Mouse (Mus musculus) forelimb bud, embryonic 11.5 days (tissue): Measurements from ENCODE around the gene Mgarp.
"Not testable (repeated sequence)": the region's sequence is repeated elsewhere in the genome, so short reads cannot be mapped to it uniquely, and the experiment has no call there.

Source experiments
- DNase-seq: peaks from one replicate; pipeline ENCODE4 v3.0.0-alpha.2; 2012; ENCODE audit warnings: low read depth, low spot score

Mgarp gene

GRCm38 (mm10) chr3:51396219-51397068, at the start of gene Mgarp:
Mgarp (minus strand) TSS chr3:51396738.
- DNase-seq: peak; percentile 69

DNA sequence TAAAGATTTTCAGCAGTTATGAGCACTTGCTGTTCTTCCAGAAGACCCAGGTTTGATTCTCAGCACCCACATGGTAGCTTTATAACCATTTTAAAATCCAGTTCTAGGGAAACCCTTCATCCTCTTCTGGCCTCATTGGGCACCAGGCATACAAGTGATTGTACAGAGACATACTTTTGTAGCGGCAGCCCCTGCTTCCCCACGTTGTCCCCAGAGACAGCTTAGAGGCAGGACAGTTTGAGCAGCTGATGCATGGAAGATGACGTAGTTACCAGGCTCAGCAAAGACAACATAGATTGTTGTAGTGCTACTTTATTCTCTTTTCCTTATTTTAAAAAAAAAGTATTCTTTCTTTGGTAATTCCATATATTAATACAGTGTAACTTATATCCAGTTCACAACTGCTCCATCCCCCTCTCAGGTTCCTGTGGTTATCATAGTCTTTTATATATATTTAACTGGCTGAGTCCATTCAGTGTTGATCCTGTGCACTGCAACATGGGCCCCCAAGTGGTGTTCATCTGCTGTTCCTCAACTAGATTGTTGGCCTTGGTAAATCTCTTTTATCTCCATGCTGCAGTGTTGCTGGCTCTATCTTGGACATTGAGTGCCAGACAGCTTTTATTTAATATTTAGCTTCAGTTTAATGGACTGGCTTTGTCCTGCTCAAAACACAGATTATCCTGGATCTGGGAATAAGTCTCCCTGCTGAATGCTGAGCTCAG, 38.5 kb upstream of the Mgarp start:
- no peak for DNase-seq

DNA sequence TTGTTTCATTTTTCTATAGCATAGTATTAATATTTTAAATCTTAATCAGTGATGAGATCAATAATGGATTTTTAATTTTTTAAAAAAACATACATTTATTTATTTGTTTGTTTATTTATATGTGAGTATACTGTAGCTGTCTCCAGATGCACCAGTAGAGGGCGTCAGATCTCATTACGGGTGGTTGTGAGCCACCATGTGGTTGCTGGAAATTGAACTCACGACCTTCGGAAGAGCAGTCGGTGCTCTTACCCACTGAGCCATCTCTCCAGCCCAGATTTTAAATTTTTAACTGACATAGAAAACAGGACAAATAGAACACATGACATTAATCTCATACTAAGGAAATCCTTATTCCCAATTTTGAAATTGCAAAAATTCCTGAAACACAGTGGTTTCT, 37.8 kb upstream of the Mgarp start:
- DNase-seq: not testable (repeated sequence)

DNA sequence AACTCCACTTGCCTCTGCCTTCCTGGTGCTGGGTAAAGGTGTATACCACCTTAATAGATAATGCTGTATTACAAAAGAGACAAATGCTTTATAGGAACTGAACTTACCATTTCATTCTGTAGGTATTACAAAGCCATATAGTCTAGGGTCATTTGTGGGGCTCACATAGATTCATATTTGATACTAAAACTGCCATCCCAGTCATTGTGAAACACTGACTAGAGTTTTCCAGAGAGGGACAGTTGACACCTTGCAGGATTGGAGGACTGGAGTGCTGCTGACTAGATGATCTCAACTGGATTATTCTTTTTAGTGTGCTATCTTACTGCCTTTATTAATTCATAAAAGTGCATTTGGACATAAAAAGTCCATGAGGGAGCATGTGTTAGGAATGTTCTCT, 28.9 kb upstream of the Mgarp start:
- DNase-seq: no peak

DNA sequence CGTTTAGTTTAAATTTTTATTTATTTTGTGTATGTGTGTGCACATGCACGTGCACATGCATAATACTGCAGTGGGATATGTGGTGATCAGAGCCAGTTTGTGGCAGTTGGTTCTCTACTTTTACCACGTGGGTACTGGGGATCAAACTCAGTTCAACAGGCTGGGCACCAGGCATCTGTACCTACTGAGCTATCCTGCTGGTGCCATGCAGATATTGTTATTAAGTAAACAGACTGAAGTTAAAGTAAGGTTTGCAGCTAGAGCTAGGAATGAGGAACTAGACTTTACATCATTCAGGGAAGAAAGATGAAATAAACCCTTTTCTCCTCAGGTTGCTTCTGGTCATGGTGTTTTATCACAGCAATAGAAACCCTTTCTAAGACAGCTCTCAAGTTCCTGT, 25.4 kb upstream of the Mgarp start:
- DNase-seq: no peak

GRCm38 (mm10) chr3:51417966-51418365, 21.4 kb upstream of the Mgarp start:
- DNase-seq: no peak

GRCm38 (mm10) chr3:51417485-51417884, 20.9 kb upstream of the Mgarp start:
- no peak for DNase-seq

GRCm38 (mm10) chr3:51417135-51417458, 20.6 kb upstream of the Mgarp start:
- DNase-seq: no peak

DNA sequence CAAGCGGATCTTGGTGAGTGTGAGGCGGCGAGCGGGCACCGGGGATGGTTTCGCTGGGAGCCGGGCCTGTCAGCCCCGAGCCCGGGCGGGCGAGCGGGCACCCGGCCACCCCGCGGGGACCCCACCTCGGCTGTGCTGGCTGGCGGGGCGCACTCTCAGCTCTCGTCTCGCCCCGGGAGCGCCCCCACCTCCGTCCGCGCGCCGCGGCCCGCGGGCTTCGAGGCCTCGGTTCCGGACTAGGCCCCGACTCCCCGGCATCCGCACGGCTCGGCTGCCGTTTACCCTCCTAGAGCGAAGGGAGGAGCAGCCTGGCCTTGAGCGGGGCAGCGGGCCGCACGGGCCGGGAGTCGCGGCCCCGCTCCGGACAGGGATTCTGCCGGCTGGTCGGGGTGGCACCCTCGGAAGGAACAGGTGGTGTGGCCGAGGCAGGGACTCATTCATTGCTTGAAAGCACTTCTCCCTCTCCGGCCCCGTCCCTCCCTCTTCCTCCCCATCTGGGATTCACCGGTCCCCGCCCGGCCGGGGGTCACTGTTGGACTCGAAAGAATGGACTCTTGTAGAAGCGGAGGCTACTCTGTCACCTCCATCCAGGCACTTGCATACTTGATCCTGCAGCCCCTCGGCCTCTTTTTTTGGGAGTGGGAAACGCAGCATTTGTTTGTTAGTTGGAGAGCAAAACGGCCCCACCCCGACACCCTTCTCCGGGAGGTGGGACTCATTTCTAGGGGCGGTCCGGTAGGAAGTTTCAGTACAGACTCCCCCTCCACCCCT, 20.0 kb upstream of the Mgarp start:
- DNase-seq: peak; percentile 26

GRCm38 (mm10) chr3:51416073-51416363, 19.5 kb upstream of the Mgarp start:
- no peak for DNase-seq

DNA sequence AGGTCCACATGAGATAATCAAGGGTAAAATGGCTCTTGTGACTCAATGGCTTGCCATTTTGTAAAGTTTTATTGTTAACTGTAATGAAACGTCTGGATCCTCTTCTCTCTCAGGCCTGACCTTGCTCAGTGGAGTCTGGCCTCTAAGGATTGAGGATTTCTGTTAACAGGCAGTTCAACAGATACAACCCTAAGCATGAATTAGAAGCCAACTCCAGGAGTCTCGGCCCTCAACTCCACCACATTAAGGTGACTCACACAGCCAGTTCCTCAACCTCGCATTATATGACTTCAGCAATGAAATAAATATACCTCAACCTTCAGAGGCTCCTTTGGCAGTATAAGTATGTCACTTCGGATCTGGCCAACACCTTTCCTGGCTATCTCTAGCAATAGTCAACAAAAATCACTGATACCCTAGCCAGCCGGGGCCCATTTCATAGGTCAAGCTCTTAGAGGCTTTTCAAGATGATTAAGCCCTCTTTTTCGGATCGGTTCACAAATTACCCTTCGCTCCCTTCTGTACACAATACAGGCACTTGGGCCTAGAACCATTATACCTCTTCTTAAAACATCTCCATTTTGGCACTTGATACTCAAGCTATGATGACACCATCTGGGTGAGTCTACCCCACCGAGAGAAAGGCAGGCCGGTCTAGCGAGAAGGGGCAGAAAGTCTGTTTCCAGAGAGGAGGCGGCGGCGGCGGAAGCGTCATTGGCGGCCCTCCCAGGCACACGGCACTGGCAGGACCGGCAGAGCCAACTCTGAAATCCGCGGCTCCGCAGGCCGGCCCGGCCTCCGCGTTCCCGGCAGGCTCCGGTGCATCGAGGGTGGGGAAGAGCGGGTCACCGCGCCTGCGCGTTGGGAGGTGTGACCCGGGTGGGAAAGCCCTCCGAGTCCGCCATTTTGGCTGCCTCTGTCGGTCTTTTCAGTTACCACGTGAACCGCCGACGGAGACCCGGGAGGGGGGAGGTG, 18.8 kb upstream of the Mgarp start, which contains the start of gene Naa15:
Naa15 (plus strand) TSS at position 51 of the 975 bp plus-strand sequence.
- DNase-seq: peak; percentile 94

DNA sequence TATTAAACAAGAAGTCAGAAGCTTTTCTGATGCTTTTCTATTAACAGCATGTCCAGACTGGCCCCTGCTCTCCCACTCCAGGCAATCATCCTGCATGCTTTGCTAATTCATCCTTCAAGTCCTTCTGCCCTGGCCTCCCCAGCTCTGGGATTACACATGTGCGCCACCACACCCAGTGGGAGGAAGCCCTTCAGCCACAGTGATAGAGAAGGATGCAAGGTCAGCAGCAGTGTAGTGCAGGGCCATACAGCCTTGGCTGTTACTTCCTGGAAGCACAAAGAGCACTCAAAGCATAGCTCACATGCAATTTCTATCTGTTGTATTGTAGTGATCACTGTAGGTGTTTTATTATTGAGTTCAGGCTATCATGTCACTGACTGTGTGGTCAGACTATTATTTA, 16.7 kb upstream of the Mgarp start:
- DNase-seq: no peak

DNA sequence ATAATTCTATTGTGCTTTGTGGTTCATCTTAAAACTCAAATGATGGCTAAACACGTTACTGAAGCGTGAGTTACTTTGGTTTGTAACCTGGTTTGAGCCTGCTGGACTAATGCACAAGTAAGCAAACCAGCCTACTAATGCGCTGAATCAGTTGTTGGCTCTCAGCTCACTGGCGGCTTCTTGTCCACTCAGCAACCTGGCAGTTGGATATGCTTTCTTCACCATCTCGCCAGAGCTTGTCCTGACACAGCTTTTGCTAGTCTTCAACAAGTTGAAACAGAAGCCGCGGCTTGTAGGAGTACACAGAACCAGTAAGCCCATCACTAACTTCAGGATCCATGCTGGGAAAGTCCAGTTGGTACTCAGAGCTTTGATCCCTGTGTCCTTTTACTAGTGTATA, 15.9 kb upstream of the Mgarp start:
- DNase-seq: no peak

GRCm38 (mm10) chr3:51408561-51409183, 12.1 kb upstream of the Mgarp start, which contains the start of gene Ndufc1:
Ndufc1 (minus strand) TSS chr3:51408988.
- peak; percentile 96 for DNase-seq

DNA sequence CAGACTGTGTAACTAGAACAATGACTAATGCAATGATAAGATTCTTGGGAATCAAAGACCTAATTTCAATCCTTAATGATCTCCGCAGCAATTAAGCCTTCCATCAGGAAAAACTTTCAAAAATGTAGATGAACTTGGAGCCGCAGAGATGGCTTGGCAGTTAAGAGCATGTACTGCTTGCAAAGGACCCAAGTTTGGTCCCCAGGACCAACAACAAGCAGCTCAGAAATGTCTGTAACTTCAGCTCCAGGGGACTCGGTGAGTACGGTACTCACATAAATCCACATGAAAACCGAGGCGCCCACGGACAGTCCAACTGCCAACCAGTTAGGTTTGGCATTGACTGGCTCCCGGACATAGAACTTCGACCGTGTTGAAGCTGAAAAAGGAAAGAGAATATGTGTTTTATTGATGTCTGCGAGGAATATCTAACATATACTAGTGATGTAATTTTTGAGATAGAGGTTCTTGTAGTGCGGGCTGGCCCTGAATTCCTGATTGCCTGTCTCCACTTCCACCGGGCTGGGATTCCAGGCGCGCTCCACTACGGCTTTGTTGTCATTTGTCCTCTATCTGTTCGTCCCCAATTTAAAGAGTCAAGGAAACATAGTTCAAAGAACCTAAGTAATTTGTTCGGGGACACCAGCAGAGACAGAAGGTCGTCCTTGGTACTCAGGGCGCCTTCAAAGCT, 11.5 kb upstream of the Mgarp start:
- DNase-seq: no peak

GRCm38 (mm10) chr3:51402628-51403027, 6.1 kb upstream of the Mgarp start:
- no peak for DNase-seq

DNA sequence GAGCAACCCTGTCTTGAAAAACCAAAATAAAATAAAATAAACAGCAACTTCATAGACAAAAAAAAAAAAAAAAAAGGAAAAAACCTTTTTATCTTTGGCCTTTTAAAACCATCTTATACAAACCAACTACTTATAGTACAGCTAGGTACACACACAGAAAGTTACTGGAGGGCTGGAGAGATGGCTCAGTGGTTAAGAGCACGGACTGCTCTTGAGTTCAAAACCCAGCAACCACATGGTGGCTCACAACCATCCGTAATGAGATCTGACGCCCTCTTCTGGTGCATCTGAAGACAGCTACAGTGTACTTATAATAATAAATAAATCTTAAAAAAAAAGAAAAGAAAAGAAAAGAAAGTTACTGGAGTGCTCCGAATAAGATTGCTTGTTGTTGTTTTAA, 5.5 kb upstream of the Mgarp start:
- not testable (repeated sequence) for DNase-seq

- DNase-seq: no peak
These were observed 4.1 kb upstream of the Mgarp start for GRCm38 (mm10) chr3:51400682-51401081.

DNA sequence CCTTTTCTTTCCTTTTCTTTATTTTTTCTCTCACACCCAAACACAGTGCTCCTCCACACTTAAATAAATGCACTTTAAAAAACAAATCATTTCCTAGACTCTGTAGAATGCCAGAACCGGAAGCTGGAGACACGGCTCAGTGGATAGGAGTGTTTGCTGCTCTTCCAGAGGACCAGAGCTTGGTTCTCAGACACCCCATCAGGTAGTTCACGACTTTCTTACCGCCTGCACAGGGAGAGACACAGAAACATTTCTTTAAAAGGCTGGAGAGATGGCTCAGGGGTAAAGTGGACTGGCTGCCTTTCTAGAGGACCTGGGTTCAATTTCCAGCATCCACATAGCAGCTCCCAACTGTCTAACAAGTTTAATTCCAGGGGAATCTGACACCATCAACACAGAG, 3.0 kb upstream of the Mgarp start:
- no peak for DNase-seq

- no peak for DNase-seq
These were observed 2.1 kb upstream of the Mgarp start for GRCm38 (mm10) chr3:51398667-51399066.
